Mouse (Mus musculus) hindbrain, embryonic 14.5 days (tissue): Measurements from ENCODE around the gene Rab40c. TPM values are rescaled to one million over a fixed set of nuclear protein-coding genes. Genes with fewer than 3 reads are reported as not detected.
A peak's percentile ranks its signal among the peaks of the same experiment; 100 is the strongest.

Experiments
- ATAC-seq: fragments of 200-750 bp; cut with Nextera tagmentation; 2 replicates; pipeline ENCODE4 v1.8.0; 2017; ENCODE audit warnings: moderate number of reproducible peaks, mild to moderate bottlenecking, moderate TSS enrichment, moderate library complexity; ENCODE audit not compliant: low FRiP score
- DNase-seq: peaks from one replicate; pipeline ENCODE4 v3.0.0-alpha.2; 2015; ENCODE audit warnings: low spot score
- H3K27ac ChIP-seq: fragments of 300-500 bp; sonication (generic); 2 replicates; pipeline ENCODE4 v1.5.1; 2014; ENCODE audit warnings: mild to moderate bottlenecking, moderate library complexity
- H3K27me3 ChIP-seq: fragments of 300-500 bp; sonication (generic); 2 replicates; pipeline ENCODE4 v1.6.1; 2014; ENCODE audit warnings: mild to moderate bottlenecking, low read length, mixed read lengths; ENCODE audit not compliant: control insufficient read depth, insufficient read depth
- H3K36me3 ChIP-seq: fragments of 300-500 bp; sonication (generic); replicated peaks from 2 replicates; pipeline ENCODE4 v1.6.1; 2014; ENCODE audit not compliant: control insufficient read depth, insufficient read depth
- H3K4me1 ChIP-seq: fragments of 300-500 bp; sonication (generic); replicated peaks from 2 replicates; pipeline ENCODE4 v1.6.1; 2014; ENCODE audit warnings: antibody characterized with exemption, low read length, mixed read lengths; ENCODE audit not compliant: control insufficient read depth, insufficient read depth
- H3K4me2 ChIP-seq: fragments of 300-500 bp; sonication (generic); replicated peaks from 2 replicates; pipeline ENCODE4 v1.6.1; 2014; ENCODE audit warnings: mild to moderate bottlenecking, moderate library complexity
- H3K4me3 ChIP-seq: fragments of 300-500 bp; sonication (generic); replicated peaks from 2 replicates; pipeline ENCODE4 v1.5.1; 2014; ENCODE audit warnings: mild to moderate bottlenecking, low read length
- H3K9ac ChIP-seq: fragments of 300-500 bp; sonication (generic); 2 replicates; pipeline ENCODE4 v1.6.1; 2014
- H3K9me3 ChIP-seq: fragments of 300-500 bp; sonication (generic); 2 replicates; pipeline ENCODE4 v1.6.1; 2016; ENCODE audit warnings: low read length; ENCODE audit not compliant: control insufficient read depth
- WGBS: fragments of 180-500 bp; shearing (Covaris S2); extraction: QIAGEN DNeasy Blood & Tissue Kit; methylation state at CpG from one replicate; pipeline ENCODE4 v1.1.7; 2014; 5-methylcytosine and 5-hydroxymethylcytosine counted together
- polyA plus RNA-seq: library from polyadenylated mRNA; unstranded; fragments of >200 nt; fragmentation: Nextera tagmentation; extraction: Ambion mirVana; gene quantifications from 2 replicates; pipeline ENCODE4 v1.2.1, GENCODE M21; 2014

The Rab40c gene
- polyA plus RNA-seq, 1 experiment from 2014 or later: 28.1 TPM

- WGBS: under 1% methylated on average over 74 of the region's 77 CpGs
- Histone ChIP-seq H3K4me1 (peaks cover 79% of the 10 kb centered on the region), H3K27ac (peak overlapping the region; percentile 98), H3K27me3 (no peaks in the 10 kb centered on the region), H3K4me3 (peak overlapping the region; percentile 89), H3K9me3 (no peaks in the 10 kb centered on the region), H3K36me3 (peaks cover 29% of the 10 kb centered on the region), H3K9ac (peak overlapping the region; percentile 86), H3K4me2 (peak overlapping the region; percentile 96)
- DNase-seq: peak; percentile 97
- peak; percentile 91 for ATAC-seq
Measured at GRCm38 (mm10) chr17:25832436-25833290, 86.9 kb downstream of the Rab40c start.

Other genes starting within 250 kb of the Rab40c start
- gene Gng13, start 202.6 kb downstream of the Rab40c start, polyA plus RNA-seq: 8.1 and 10.0 TPM in 2 replicates
- 3.4 and 3.6 TPM in 2 replicates for gene Chtf18, start 192.3 kb downstream of the Rab40c start, polyA plus RNA-seq
- 21.8 and 22.8 TPM in 2 replicates for gene Rpusd1, start 192.1 kb downstream of the Rab40c start, polyA plus RNA-seq
- gene Mslnl, start 183.7 kb downstream of the Rab40c start, polyA plus RNA-seq: not detected in 2 replicates
- not detected in 2 replicates for gene Msln, start 165.3 kb downstream of the Rab40c start, polyA plus RNA-seq
- 28.7 and 29.1 TPM in 2 replicates for gene Narfl, start 146.0 kb downstream of the Rab40c start, polyA plus RNA-seq
- gene Haghl, start 134.1 kb downstream of the Rab40c start, polyA plus RNA-seq: 116 and 138 TPM in 2 replicates
- 0.41 TPM in 1 of 2 replicates, not detected in the other for gene Ccdc78, start 133.1 kb downstream of the Rab40c start, polyA plus RNA-seq
- gene Fam173a, start 126.8 kb downstream of the Rab40c start, polyA plus RNA-seq: 77.6 and 91.6 TPM in 2 replicates
- not detected in 2 replicates for gene AC134908.4, start 124.1 kb downstream of the Rab40c start, polyA plus RNA-seq
- gene Metrn, start 122.6 kb downstream of the Rab40c start, polyA plus RNA-seq: 11.8 and 15.1 TPM in 2 replicates
- gene Fbxl16, start 110.6 kb downstream of the Rab40c start, polyA plus RNA-seq: 31.7 and 35.0 TPM in 2 replicates
- 29.9 and 32.1 TPM in 2 replicates for gene Wdr24, start 96.1 kb downstream of the Rab40c start, polyA plus RNA-seq
- gene Jmjd8, start 90.9 kb downstream of the Rab40c start, polyA plus RNA-seq: 39.3 and 42.1 TPM in 2 replicates
- gene Stub1, start 86.3 kb downstream of the Rab40c start, polyA plus RNA-seq: 336 and 357 TPM in 2 replicates
- gene Rhbdl1, start 82.4 kb downstream of the Rab40c start, polyA plus RNA-seq: 51.3 and 57.1 TPM in 2 replicates
- gene Gm20683, start 78.0 kb downstream of the Rab40c start, polyA plus RNA-seq: 8.7 and 9.3 TPM in 2 replicates
- gene Rhot2, start 74.9 kb downstream of the Rab40c start, polyA plus RNA-seq: 6.5 and 9.9 TPM in 2 replicates
- gene Wdr90, start 58.2 kb downstream of the Rab40c start, polyA plus RNA-seq: 13.1 and 14.2 TPM in 2 replicates
- gene Mcrip2, start 51.0 kb downstream of the Rab40c start, polyA plus RNA-seq: 26.8 and 27.3 TPM in 2 replicates
- 58.5 and 67.3 TPM in 2 replicates for gene Mettl26, start 44.7 kb downstream of the Rab40c start, polyA plus RNA-seq
- gene Wfikkn1, start 38.9 kb downstream of the Rab40c start, polyA plus RNA-seq: 0.63 and 0.71 TPM in 2 replicates
- gene Pigq, start 25.2 kb upstream of the Rab40c start, polyA plus RNA-seq: 64.2 and 74.2 TPM in 2 replicates
- 0.13 TPM in 1 of 2 replicates, not detected in the other for gene Nhlrc4, start 25.2 kb upstream of the Rab40c start, polyA plus RNA-seq
- 0.44 and 1.8 TPM in 2 replicates for gene A930017K11Rik, start 32.8 kb upstream of the Rab40c start, polyA plus RNA-seq
- 21.5 and 27.5 TPM in 2 replicates for gene Capn15, start 66.1 kb upstream of the Rab40c start, polyA plus RNA-seq
- 27.4 and 29.5 TPM in 2 replicates for gene Rab11fip3, start 149.8 kb upstream of the Rab40c start, polyA plus RNA-seq
- 22.6 and 28.8 TPM in 2 replicates for gene Decr2, start 170.6 kb upstream of the Rab40c start, polyA plus RNA-seq
- 14.5 and 17.5 TPM in 2 replicates for gene Nme4, start 175.9 kb upstream of the Rab40c start, polyA plus RNA-seq
- 3.2 and 3.9 TPM in 2 replicates for gene Tmem8, start 193.6 kb upstream of the Rab40c start, polyA plus RNA-seq
- gene Mrpl28, start 203.8 kb upstream of the Rab40c start, polyA plus RNA-seq: 184 and 190 TPM in 2 replicates
- 7.0 and 8.5 TPM in 2 replicates for gene Axin1, start 219.0 kb upstream of the Rab40c start, polyA plus RNA-seq